Mouse (Mus musculus) layer of hippocampus, postnatal 14 days (tissue): ENCODE data around the gene Tmed6. TPM values are rescaled to one million over a fixed set of nuclear protein-coding genes. Genes with fewer than 3 reads are reported as not detected.

ENCODE experiments used
- DNase-seq, 2 experiments: peaks; one replicate each; pipeline ENCODE4 v3.0.0; 2021 to 2022; ENCODE audit warnings: low spot score in 2 of 2, mixed read lengths in 1 of 2
- microRNA-seq, 2 experiments: library from miRNA; unstranded; fragments of <30 nt; microRNA quantifications; one replicate each; pipeline ENCODE4 v1.2.0; 2021
- total RNA-seq, 2 experiments: library from RNA; stranded (reverse); gene quantifications; 2 replicates each; pipeline ENCODE4 v1.2.3; 2021

Tmed6 gene
- total RNA-seq, 2 experiments from 2014 or later = not detected

DNA sequence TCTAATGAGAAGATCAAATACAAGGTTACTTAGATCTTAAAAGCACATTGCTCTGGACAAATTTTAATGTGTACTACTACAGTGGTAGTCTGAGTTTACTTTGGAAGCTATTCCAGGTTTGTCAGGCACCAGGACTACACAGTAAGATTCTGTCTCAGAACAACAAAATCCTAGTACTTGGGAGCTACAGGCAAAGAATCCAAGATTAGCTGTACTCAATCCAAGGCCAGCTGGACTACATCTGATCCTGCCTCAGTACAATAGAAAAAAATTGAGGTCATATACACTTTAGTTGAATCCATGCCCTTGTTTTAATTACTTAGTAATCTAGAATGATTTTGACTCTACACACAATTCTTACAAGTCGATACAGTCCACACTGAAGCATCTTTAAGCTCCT is 50.5 kb downstream of the Tmed6 start:
- DNase-seq = no peak

DNA sequence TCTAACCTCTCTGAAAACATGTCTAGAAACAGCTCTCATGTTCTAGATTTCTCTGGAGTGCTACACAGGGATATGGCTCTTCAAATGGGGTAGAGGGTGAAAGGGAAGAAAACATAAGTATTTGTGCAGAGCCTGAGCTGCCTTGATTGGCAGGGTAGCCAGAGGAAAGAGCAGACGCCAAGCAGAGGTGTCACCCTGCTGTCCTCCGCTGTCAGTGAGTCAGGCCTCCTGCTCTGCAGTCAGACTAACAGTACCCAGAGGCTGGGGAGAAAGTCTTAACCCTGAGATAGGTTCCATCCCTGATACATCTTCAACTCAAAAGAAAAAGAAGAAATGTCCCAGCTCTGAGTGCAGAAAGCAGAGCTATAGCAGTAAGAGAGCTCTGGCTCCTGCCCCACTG is 52.8 kb downstream of the Tmed6 start:
- no peak for DNase-seq

Small RNA genes within 50 kb of the gene (microRNA-seq; reads per million reads assigned to microRNA genes)
- gene Mir7075 = 0.28 to 1.6 reads per million in 2 experiments

Other genes with a start within 250 kb of the Tmed6 start
- 1 to 10 TPM; 4.3 to 4.7 TPM for gene Has3, start 195.4 kb downstream of the Tmed6 start, total RNA-seq
- gene Utp4, start 172.0 kb downstream of the Tmed6 start, total RNA-seq = 10 to 100 TPM; 36.2 to 38.0 TPM
- gene Sntb2, start 129.9 kb downstream of the Tmed6 start, total RNA-seq = 10 to 100 TPM; 11.9 to 13.0 TPM
- gene Vps4a, start 34.4 kb downstream of the Tmed6 start, total RNA-seq = 100 to 1,000 TPM; 110 to 113 TPM
- 10 to 100 TPM; 24.6 to 24.9 TPM for gene Pdf, start 17.0 kb downstream of the Tmed6 start, total RNA-seq
- 10 to 100 TPM; 27.6 to 29.0 TPM for gene Cog8, start 9.0 kb downstream of the Tmed6 start, total RNA-seq
- gene Nip7, start 8.8 kb downstream of the Tmed6 start, total RNA-seq = 10 to 100 TPM; 46.1 to 49.3 TPM
- gene Terf2, start 30.9 kb upstream of the Tmed6 start, total RNA-seq = 10 to 100 TPM; 33.9 to 37.1 TPM
- gene Cyb5b, start 85.0 kb upstream of the Tmed6 start, total RNA-seq = 10 to 100 TPM; 89.7 to 98.4 TPM
- 10 to 100 TPM; 47.2 to 52.5 TPM for gene Nfat5, start 227.8 kb upstream of the Tmed6 start, total RNA-seq